Mouse (Mus musculus) erythroid progenitor cell, adult 5-6 weeks (primary cell): ENCODE measurements around the gene Nsmce3. TPM values are rescaled to one million over a fixed set of nuclear protein-coding genes. Genes with fewer than 3 reads are reported as not detected.

Source experiments
- ATAC-seq: replicated peaks from 2 replicates; pipeline ENCODE4 v1.8.0; 2016; ENCODE audit warnings: moderate number of reproducible peaks, mild to moderate bottlenecking, moderate TSS enrichment, inconsistent platforms; ENCODE audit not compliant: poor library complexity, low FRiP score, severe bottlenecking
- total RNA-seq, 2 experiments: library from RNA; stranded (forward) in 1 of 2; stranded (reverse) in 1 of 2; fragments of 150-400 nt in 1 of 2; fragments of 186-747, 209-891 nt in 1 of 2; gene quantifications; 2 replicates each; pipeline versions ENCODE4 v1.2.3 to v1.2.4; 2015 to 2017; ENCODE audit warnings: low replicate concordance in 2 of 2

Gene Nsmce3
- total RNA-seq, 2 experiments from 2014 or later = 2.3 to 3.8 TPM

DNA sequence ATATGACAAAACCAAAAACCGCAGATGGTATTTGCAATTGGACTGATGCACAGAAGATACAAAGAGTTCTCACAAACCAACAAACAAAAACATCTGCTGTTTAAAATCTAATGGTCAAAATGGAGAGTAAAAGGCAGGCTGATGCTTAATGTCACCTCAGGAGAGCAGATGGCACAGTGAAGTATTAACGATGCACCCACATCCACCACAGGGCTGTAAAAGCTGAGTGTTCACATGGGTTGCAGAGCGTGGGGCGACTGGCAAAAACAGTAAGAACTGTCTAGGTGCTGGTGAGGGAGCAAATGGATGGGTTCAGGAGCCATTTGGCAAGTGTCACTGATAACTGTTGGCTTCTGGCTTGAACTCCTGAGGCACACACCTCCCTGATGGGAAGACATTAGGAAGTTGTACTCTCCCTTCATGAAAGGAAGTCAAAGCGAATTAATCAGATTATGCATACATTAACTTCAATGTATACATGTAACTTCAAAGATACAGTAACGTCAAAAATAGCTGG, 3.2 kb downstream of the Nsmce3 start:
- no peak for ATAC-seq

DNA sequence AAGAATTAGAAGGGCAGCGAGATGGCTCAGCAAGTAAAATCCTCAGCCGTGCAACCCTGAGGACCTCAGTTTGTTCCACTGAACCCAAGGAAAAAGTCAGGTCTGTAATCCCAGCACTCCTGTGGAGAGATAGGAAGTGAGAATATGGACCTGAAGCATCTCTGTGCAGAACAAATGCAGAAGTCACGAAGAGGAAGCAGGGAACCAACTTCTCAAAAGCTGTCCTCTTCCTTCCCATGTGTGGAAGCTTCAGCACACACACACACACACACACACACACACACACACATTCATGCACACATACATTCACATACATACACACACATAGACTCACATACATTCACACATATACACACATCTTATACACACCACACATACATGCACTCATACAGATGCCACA, 9.3 kb downstream of the Nsmce3 start:
- ATAC-seq = no peak

DNA sequence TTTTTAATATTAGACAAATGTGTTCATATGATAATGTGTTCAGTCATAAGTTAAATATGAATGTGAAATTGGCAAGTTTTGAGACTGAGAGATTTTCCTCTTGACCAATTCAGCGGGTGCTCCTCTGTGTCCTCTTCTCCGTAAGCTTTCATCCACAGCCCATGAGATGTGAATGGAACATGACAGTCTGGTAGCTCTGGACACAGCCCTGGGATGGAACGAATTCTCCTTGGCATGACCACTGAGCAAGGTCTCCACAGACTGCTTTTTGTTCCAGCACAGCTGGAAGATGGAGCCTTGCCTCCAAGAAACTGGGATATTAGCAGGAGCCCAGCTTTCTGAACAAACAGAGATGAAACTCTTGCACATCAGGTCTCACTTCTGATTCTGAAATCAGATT, 9.8 kb downstream of the Nsmce3 start:
- no peak for ATAC-seq

DNA sequence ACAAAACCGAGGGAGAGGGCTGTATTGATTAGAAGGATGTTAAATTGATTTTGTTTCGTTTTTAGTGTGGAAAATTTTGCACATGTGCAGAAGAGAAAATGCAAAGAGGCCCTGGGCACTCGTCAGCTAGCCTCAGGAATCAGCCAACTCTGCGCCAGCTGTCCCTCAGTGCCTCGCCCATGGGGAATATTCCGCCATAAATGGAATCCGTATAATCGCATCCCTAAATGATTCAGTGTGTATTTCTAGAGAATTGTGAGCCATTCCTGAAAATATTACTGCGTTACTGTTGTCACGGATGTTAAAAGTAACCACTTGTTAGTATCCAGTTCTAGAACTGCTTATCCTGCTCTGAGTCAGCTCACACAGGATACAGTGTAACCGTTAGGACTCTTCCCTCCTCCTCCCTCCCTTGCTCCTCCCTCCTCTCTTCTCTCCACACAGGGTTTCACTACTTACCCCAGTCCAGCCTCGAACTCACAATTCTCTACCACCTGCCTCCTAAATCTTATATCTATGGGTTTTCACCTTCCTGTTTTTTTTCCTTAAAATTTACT, 16.2 kb downstream of the Nsmce3 start:
- ATAC-seq = no peak

GRCm38 (mm10) chr7:64855976-64856375, 16.8 kb downstream of the Nsmce3 start:
- no peak for ATAC-seq

- ATAC-seq = no peak
These were observed 17.3 kb downstream of the Nsmce3 start for GRCm38 (mm10) chr7:64855389-64855927.

DNA sequence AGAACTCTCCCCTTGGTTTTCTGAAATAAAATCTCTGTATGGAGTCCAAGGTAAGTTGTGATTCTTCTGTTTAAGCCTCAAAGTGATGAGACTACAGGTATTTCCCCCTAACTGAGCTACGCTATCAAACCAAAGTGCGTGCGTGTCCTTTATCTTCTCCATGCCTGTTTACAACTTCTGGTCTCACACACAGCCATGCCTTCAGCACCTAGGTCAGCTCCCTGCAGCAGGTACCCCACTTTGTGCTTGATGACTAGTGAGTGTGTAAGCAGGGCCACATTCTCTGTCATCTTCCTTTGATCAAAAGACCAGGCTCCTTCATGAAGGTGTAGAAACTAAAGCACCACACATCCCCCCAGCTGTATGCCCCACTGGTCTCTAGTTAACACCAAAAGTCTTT, 22.0 kb downstream of the Nsmce3 start:
- ATAC-seq = no peak

- ATAC-seq = no peak
These were observed 25.4 kb downstream of the Nsmce3 start for GRCm38 (mm10) chr7:64847366-64847899.

GRCm38 (mm10) chr7:64846061-64846460, 26.7 kb downstream of the Nsmce3 start:
- ATAC-seq = no peak

- ATAC-seq = no peak
These were observed 31.7 kb downstream of the Nsmce3 start for GRCm38 (mm10) chr7:64840946-64841659.

GRCm38 (mm10) chr7:64840576-64840895, 32.3 kb downstream of the Nsmce3 start:
- no peak for ATAC-seq

DNA sequence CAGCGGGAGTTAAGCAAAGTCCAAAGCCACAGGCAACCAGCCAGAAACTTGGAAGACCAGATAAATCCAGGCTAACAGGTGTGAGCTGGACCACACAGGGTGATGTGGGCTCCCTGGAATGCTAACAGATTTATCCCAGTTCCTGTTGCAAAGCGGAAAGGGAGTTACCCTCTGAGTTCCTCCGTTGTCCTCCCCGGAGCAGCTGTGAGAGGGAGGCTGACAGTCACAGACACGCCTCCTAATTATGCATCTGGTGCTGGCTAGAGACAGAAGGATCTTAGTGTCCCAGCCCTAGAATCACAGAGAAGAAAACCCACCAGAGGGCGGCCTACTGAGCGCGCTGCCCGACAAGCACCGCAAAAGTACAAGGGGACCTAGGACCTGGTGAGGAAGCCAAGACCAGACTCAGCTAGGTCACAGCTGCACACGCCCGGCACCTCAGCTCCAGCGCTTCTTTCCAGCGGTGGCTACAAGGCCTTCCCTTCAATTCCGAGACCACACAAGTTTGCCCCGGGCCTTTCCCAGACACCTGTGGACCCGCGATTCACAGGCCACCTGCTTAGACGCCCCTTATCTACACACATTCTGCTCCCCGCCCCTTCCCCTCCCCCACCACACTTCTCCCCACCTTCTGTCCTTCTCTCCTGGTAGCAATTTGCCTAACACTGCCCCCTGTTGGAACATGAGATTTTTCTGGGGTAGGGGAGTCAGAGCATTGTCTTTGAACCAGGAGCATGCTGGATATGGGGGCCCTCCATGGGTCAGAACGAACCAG, 32.8 kb downstream of the Nsmce3 start:
- ATAC-seq = no peak

DNA sequence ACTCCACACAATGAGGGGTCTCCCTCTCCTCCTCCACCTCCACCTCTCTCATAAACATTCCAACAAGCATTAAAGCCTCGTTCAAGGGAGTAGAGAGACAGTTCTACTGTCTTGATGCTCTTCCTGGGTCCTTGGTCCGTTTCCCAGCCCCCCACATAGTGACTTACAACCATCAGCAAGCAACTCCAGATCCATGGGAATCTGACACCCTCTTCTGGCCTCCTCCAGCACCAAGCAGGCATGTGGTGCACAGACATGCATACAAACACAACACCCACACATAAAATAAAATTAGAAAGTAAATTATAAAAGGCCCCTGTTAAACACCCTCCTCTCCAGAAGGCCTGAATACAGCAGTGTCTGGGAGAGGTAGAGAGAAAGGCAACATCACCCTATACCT, 33.5 kb downstream of the Nsmce3 start:
- ATAC-seq = no peak

DNA sequence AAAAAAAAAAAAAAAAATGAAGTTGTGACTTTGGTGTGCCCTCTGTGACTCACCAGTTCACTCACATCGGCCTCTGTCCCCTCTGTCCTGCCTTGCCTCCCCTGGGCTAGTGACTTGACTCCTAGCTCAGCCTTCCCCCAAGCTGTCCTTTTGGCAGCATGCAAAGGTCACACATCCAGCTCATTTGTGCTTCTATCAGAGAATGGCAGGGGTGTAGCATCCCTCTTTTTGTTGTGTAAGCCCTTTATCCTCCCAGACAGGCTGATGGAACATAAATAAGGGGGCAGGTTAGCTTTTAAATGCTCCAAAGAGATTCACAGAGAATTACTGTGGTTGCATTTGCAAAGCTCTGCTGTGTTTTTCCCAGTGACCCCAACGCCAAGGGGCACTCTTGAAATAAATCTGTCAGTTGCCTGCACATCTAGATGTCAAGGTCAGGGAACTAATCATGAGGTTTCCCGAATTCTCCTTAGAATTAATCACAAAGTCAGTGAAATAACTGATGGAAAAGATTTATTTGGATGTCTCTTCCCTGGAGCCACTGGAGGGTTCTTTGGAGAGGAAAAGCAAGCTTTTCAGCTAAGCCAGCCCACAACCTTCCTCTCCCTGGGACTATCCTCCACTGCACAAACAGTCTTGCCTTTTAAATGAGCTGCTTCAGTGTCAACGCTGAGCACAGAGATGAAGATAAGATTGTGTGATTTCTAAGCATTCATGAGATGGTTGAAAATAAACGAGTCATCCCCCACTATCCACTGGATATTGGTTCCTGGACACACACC, 42.4 kb downstream of the Nsmce3 start:
- no peak for ATAC-seq

DNA sequence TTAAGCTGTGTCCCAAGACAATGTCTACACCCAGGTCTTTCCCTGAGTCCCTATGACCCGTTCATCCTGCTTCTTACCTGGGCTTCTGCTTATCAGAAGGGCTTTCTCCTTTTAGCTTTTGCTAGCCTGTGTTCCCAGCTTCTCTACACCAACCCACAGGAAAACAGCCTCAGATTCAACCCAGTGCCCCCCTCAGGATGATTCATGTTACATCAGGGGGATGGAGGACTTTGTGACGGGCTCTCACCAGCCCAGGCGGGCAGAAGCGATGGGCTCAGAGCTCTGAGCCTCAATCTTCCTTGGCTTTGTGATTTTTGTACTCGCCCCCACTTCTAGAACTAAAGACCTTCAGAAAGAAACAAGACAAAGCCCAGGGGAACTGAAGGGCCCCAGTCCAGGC, 51.7 kb downstream of the Nsmce3 start:
- no peak for ATAC-seq

GRCm38 (mm10) chr7:64819683-64820082, 53.1 kb downstream of the Nsmce3 start:
- ATAC-seq = no peak
